Mouse (Mus musculus): ENCODE measurements at regions not wholly inside any gene's neighbourhood (a gene's known extent, or its start where the extent isn't known, plus 50 kb on each side); places are given as distances from the start of the nearest gene placed in this dataset.
A peak's percentile ranks its signal among the peaks of the same experiment; 100 is the strongest.

DNA sequence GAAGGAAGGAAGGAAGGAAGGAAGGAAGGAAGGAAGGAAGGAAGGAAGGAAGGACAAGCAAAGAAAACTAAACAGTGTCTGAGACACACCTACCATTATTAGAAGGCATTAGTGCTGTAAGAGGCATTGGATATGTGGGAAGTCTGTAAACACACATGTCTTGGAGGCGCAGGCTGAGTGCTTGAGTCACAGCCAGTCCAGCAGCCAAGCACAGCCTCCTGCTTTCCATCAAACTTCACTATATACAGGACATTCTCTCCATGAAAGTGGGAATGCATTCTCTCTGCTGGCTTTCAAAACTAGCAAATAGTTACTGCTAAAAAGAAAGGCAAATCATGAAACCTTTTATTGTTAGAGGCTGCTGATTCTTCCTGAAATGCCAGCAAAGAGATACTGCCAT is 431.1 kb downstream of the Adam3 start:
- DNase-seq (ENCODE audit: extremely low read depth, insufficient read length, low spot score): no peak

DNA sequence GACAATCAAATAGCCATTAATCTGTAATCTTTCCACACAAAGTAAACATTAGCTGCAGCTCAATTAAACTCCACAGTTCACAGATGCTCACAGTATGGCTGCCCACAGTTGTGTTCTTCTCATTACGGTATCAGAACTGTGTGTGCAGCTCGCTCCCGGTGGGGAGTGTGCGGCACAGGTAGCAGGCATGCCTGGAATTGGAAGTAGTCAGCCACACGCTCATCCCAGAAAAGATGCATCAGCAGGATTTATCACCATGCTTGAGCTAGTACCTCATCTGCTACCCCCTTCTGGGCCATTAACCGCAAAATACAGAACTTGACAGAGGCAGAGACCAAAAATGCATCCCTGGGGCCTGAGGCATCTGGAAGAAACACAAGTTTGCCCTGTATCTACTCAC is 437.8 kb downstream of the Adam3 start:
- DNase-seq (ENCODE audit: extremely low read depth, insufficient read length, low spot score): no peak

- no peak for DNase-seq (ENCODE audit: extremely low read depth, insufficient read length, low spot score)
Measured at GRCm38 (mm10) chr8:24284966-24285365, 440.7 kb downstream of the Adam3 start.

DNA sequence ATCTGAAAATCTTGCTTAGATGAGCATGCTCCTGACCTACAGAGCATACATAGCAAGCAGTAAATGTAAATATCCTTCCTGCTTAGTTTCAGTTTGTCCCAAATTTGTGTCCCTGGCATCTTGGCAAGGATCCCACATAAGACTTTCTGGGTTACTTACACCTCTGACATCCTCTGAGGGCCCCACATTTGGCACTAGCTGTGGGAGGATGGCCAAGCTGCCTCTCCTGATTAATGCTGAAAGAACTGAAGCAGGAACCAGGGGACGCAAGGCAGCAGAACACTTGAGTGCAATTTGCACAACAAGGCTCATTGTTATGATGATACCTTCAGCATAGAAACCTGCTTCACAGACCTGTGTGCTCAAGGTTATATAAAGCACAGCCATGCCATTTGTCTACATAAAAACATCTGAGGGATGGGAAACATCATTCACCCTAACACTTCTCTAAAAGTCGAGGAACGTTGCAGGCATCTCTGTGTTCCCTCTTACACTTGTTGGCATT is 441.7 kb downstream of the Adam3 start:
- no peak for DNase-seq (ENCODE audit: extremely low read depth, insufficient read length, low spot score)

- DNase-seq (ENCODE audit: extremely low read depth, insufficient read length, low spot score): no peak
Measured at GRCm38 (mm10) chr8:24280296-24280695, 445.4 kb downstream of the Adam3 start.

DNA sequence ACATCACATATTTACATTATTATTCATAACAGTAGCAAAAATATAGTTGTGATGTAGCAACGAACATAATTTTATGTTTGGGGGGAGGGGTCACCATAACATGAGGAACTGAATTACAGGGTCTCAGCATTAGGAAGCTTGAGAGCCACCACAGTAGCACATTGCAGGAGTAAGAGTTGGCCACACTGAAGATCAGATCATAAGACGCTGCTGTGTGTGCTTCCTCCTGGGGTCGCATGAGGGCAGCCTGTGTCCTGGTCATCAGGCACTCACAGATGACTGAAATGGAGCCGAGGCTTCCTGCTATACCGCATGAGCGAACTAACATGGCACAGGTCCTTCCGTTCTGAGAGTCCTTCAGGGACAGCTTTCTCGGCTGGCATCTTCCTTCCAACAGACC is 447.3 kb downstream of the Adam3 start:
- no peak for DNase-seq (ENCODE audit: extremely low read depth, insufficient read length, low spot score)

DNA sequence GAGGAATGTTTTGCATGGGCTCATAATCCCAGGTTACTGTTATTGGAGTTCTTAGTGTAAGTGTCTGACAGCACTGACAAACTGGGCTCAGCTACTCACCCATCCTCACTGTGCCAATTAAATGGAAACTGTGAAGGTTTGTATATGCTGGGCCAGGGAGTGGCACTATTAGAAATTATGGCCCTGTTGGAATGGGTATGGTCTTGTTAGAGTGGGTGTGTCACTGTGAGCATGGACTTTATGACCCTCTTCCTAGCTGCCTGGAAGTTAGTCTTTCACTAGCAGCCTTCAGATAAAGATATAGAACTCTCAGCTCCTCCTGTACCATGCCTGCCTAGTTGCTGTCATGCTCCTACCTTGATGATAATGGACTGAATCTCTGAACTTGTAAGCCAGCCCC is 464.3 kb downstream of the Adam3 start:
- no peak for DNase-seq (ENCODE audit: extremely low read depth, insufficient read length, low spot score)

- DNase-seq (ENCODE audit: extremely low read depth, insufficient read length, low spot score): no peak
Measured at GRCm38 (mm10) chr8:24258622-24259021, 467.0 kb downstream of the Adam3 start.

DNA sequence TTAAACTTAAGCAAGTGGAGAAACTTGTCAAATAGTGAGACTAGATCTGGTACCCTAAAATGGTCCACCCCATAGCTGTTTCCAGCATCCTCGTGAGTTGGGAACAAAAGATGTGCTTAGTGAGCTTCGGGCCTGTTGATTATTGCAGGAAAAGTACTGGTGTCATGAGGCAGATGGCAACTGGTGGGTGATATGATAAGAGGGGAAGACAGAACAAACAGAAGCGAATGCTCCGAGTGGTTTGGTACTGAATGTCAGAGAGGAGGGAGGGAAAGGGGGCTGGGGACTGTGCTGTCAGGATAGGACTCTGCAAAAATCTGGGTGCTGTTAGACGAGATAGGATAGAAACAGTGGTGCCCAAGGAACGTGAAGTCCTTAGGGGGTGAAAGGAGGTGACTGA is 483.4 kb downstream of the Adam3 start:
- no peak for DNase-seq (ENCODE audit: extremely low read depth, insufficient read length, low spot score)

- no peak for DNase-seq (ENCODE audit: extremely low read depth, insufficient read length, low spot score)
Measured at GRCm38 (mm10) chr8:24240211-24240983, 485.3 kb downstream of the Adam3 start.

- no peak for DNase-seq (ENCODE audit: extremely low read depth, insufficient read length, low spot score)
Measured at GRCm38 (mm10) chr8:24234981-24235380, 490.7 kb downstream of the Adam3 start.

DNA sequence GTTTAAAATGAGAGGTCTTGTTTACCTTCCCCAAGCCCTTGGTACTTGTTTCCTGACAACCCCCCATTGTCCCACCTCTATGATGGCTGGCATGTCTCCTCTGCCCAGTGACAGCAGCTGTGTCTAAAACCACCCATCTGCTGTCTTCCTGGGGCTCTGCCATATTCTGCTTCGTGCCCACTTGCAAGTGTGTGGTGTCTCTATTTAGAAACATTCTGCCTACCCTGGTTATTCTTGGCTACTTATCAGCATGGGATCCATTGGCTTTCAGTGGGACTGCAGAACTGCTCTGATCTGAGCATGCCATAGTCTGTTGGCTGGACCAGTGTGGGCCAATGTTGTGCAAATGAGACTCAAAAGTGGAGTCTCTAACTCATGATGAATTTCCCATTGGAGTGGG is 497.5 kb downstream of the Adam3 start:
- DNase-seq (ENCODE audit: extremely low read depth, insufficient read length, low spot score): no peak

DNA sequence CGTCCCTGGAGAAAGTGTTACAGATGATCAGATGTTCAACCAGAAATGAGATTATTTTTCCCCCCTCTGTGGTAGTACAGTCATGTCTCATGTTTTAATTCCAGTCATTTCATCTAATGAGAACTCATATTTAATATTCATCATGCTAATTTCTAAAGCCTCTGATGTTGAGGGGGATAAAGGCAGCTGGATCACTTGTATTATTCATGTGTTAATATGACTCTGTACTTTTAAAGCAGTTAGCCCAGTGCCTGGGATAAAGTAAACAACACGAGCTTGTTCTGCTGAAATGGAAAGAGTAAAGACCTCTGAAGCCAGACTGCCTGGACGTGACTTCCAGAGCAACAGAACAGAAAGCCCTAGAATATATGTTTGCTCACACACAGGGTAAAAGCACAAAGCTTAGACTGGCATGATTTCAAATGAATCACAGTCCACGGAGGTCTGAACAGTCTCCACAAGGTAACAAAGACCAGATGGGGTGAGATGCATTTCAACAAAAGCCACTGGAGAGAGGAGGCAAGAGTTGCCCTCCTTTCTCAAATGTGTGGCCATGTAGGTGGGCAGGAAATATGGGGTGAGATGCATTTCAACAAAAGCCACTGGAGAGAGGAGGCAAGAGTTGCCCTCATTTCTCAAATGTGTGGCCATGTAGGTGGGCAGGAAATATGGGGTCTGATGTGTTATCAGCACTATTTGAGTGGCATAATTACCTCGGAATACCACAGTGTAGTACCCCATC is 498.1 kb downstream of the Adam3 start:
- no peak for DNase-seq (ENCODE audit: extremely low read depth, insufficient read length, low spot score)

DNA sequence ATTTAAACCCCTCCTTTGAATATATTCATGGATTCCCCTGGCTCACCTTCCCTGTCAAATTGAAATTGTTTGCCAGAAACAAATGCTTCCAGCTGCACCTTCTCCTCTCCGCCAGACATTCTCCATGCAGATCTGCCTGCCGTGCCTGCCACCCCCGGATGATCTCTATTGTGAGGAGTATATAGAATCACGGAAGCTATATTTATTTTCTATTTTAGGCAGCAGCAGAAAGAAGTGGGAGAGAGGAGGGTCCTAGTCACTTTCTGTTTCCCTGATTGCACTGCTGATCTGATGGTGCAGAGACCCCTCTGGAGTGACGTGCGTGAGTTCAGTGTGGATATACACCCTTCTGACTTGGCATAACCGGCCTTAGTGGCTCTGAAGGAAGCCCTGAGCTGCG is 505.4 kb downstream of the Adam3 start:
- DNase-seq (ENCODE audit: extremely low read depth, insufficient read length, low spot score): no peak

DNA sequence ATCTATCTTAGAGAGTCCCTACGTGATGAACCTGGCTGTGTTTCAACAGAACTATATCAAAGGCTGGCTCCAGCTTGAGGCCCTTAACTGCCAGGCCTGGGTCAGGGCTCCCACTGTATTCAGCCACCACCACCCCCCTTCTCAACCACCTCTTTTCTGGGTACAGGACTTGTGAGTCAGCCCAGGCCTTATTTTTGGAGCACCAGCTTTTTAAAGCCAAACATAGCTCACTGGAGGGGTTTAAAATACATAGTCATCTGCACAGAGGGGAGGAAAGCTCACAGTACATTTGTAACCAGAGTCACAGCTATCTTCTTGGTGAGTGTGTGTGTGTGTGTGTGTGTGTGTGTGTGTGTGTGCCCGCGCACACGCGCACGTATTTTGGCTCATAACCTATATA is 509.0 kb downstream of the Adam3 start:
- DNase-seq (ENCODE audit: extremely low read depth, insufficient read length, low spot score): no peak

- no peak for DNase-seq (ENCODE audit: extremely low read depth, insufficient read length, low spot score)
Measured at GRCm38 (mm10) chr8:24215510-24216138, 510.0 kb downstream of the Adam3 start.

GRCm38 (mm10) chr8:24214315-24214714 is 511.3 kb downstream of the Adam3 start:
- no peak for DNase-seq (ENCODE audit: extremely low read depth, insufficient read length, low spot score)

GRCm38 (mm10) chr8:24212216-24213200 is 513.1 kb downstream of the Adam3 start:
- peak; percentile 65 for DNase-seq (ENCODE audit: extremely low read depth, insufficient read length, low spot score)

DNA sequence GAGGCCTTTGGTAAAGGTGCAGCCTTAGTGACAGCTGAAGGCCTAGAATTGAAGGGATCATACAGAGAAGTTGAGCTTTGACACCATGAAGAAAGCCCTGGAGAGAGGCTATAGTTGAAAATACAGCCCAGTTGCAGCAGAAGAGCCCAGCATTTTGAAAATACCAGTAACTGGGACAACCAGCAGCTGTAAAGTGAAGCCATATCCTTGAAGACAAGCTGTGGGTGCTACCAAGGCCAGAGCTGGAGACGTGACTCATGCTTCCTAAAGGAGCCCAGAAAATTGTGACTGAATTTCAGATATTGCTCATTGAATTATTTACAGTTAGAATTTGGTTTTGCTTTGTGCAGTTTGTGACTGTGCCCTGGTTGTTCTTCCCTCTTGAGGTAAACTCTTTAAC is 514.6 kb downstream of the Adam3 start:
- DNase-seq (ENCODE audit: extremely low read depth, insufficient read length, low spot score): no peak

Measured in 3134 (cell line).